Mouse (Mus musculus): ENCODE data around the gene Dnajb8. TPM values are rescaled to one million over a fixed set of nuclear protein-coding genes. Genes with fewer than 3 reads are reported as not detected.

The Dnajb8 gene
- polyA plus RNA-seq, 1 experiment from 2014 or later = not detected

GRCm38 (mm10) chr6:88209453-88209852 is 12.6 kb upstream of the Dnajb8 start:
- Histone ChIP-seq H3K4me3 (ENCODE audit: low read depth, low read length) (no peak overlapping the region), H3K4me1 (ENCODE audit: control insufficient read depth, insufficient read depth, low read length) (no peaks in the 10 kb centered on the region), H3K27me3 (replicated peaks; ENCODE audit: control insufficient read depth, insufficient read depth, low read length) (peaks cover 26% of the 10 kb centered on the region), H3K27ac (replicated peaks; ENCODE audit: low read depth, low read length) (no peak overlapping the region), H3K9ac (ENCODE audit: low read depth, low read length) (no peak overlapping the region), H3K9me3 (ENCODE audit: control insufficient read depth, low read length) (no peaks in the 10 kb centered on the region), H3K36me3 (ENCODE audit: control insufficient read depth, insufficient read depth, low read length) (no peaks in the 10 kb centered on the region), H3K4me2 (ENCODE audit: low read depth, low read length) (no peak overlapping the region)
- DNase-seq (ENCODE audit: low spot score) (no peak), ATAC-seq (ENCODE audit: low read depth) (no peak)
- 73% methylated on average over 5 of the region's 5 CpGs for WGBS

DNA sequence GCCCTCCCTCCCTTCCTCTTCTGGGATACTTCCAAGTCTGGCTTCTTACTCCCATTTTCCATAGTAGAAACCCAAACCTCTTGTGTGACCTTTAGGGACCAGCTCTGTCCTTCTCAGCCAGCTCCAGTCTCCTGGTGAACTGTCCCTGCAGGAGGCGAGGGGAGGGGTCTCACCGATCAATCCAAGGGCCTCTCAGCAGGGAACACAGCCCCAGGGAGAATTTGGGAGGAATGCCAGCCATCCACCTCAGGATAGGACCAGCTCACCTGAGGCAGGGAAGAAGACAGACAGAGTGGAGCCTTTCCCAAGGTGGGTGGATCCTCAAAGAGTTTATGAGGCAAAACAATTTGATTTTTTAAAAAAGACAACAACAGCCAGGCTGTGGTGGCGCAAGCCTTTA is 11.9 kb upstream of the Dnajb8 start:
- WGBS = 56% methylated on average over 3 of the region's 3 CpGs

DNA sequence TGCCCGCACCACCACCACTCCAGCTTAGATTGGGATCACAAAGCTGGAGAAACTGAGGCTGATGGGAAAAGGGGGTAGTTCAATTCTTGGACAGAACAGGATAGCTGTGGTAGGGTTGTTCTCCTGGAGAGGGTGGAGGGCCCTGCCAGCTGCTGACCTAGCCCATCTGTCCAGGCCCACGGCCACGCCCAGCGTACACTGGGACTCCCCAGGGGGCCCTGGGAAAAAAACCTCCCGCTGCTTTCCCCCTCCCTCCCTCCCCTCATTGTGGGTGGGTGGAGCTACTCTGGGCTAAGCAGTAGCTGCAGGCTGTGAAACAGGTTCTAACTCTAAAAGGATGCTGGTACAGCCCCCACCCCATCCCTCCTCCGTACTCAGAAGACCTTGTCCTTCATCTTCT is 6.3 kb upstream of the Dnajb8 start:
- H3K4me2 ChIP-seq (ENCODE audit: low read depth, low read length) = no peak overlapping the region

More for the DNA sequence above, 11.9 kb upstream of the Dnajb8 start:
- DNase-seq (ENCODE audit: low spot score) = no peak
- H3K4me1 ChIP-seq (ENCODE audit: control insufficient read depth, insufficient read depth, low read length) = no peaks in the 10 kb centered on the region
- no peaks in the 10 kb centered on the region for H3K9me3 ChIP-seq (ENCODE audit: control insufficient read depth, low read length)
- ATAC-seq (ENCODE audit: low read depth) = no peak
- peaks cover 18% of the 10 kb centered on the region for H3K27me3 ChIP-seq (replicated peaks; ENCODE audit: control insufficient read depth, insufficient read depth, low read length)
- H3K36me3 ChIP-seq (ENCODE audit: control insufficient read depth, insufficient read depth, low read length) = no peaks in the 10 kb centered on the region
- H3K9ac ChIP-seq (ENCODE audit: low read depth, low read length) = no peak overlapping the region
- H3K4me3 ChIP-seq (ENCODE audit: low read depth, low read length) = no peak overlapping the region
- no peak overlapping the region for H3K4me2 ChIP-seq (ENCODE audit: low read depth, low read length)
- H3K27ac ChIP-seq (replicated peaks; ENCODE audit: low read depth, low read length) = no peak overlapping the region

DNA sequence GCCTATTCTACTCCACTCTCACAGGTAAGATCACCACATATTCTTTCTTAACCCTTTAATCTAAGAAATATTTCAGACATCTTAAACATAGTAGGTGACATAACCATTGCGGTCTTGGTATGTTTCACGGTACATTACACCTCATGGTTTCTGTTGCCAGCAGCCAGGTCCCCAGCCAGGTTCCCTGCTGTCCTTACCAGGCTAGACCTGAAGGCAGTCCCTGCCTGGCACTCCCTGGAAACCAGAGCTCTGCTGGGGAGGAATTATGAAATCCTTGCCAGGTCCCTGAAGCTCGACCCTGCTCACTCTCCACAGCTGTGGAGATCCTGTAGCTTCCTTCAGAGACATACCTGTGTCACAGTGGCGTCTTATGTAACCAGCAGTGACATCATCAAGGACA is 5.9 kb upstream of the Dnajb8 start:
- peaks cover 5% of the 10 kb centered on the region; the same call in 1 of the 2 replicates for H3K9me3 ChIP-seq (ENCODE audit: control insufficient read depth, low read length)
- H3K4me3 ChIP-seq (ENCODE audit: low read depth, low read length) = no peak overlapping the region
- ATAC-seq (ENCODE audit: low read depth) (no peak), DNase-seq (ENCODE audit: low spot score) (no peak)
- no peaks in the 10 kb centered on the region for H3K27me3 ChIP-seq (replicated peaks; ENCODE audit: control insufficient read depth, insufficient read depth, low read length)
- H3K4me1 ChIP-seq (ENCODE audit: control insufficient read depth, insufficient read depth, low read length) = no peaks in the 10 kb centered on the region
- H3K27ac ChIP-seq (replicated peaks; ENCODE audit: low read depth, low read length) = no peak overlapping the region
- no peak overlapping the region for H3K9ac ChIP-seq (ENCODE audit: low read depth, low read length)
- H3K4me2 ChIP-seq (ENCODE audit: low read depth, low read length) = no peak overlapping the region
- no peaks in the 10 kb centered on the region for H3K36me3 ChIP-seq (ENCODE audit: control insufficient read depth, insufficient read depth, low read length)
- WGBS = 69% methylated on average over 4 of the region's 4 CpGs

More for the DNA sequence above, 6.3 kb upstream of the Dnajb8 start:
- Histone ChIP-seq H3K27me3 (replicated peaks; ENCODE audit: control insufficient read depth, insufficient read depth, low read length) (no peaks in the 10 kb centered on the region), H3K4me3 (ENCODE audit: low read depth, low read length) (no peak overlapping the region), H3K9me3 (ENCODE audit: control insufficient read depth, low read length) (peaks cover 5% of the 10 kb centered on the region; the same call in 1 of the 2 replicates), H3K36me3 (ENCODE audit: control insufficient read depth, insufficient read depth, low read length) (no peaks in the 10 kb centered on the region), H3K4me1 (ENCODE audit: control insufficient read depth, insufficient read depth, low read length) (no peaks in the 10 kb centered on the region), H3K9ac (ENCODE audit: low read depth, low read length) (no peak overlapping the region), H3K27ac (replicated peaks; ENCODE audit: low read depth, low read length) (no peak overlapping the region)
- 63% methylated on average over 2 of the region's 6 CpGs for WGBS
- no peak for DNase-seq (ENCODE audit: low spot score)
- ATAC-seq (ENCODE audit: low read depth) = no peak

GRCm38 (mm10) chr6:88219094-88219493 is 3.0 kb upstream of the Dnajb8 start:
- Histone ChIP-seq H3K36me3 (ENCODE audit: control insufficient read depth, insufficient read depth, low read length) (no peaks in the 10 kb centered on the region), H3K4me1 (ENCODE audit: control insufficient read depth, insufficient read depth, low read length) (no peaks in the 10 kb centered on the region), H3K4me2 (ENCODE audit: low read depth, low read length) (no peak overlapping the region), H3K27ac (replicated peaks; ENCODE audit: low read depth, low read length) (no peak overlapping the region), H3K9me3 (ENCODE audit: control insufficient read depth, low read length) (peaks cover 5% of the 10 kb centered on the region; the same call in 1 of the 2 replicates), H3K9ac (ENCODE audit: low read depth, low read length) (no peak overlapping the region), H3K4me3 (ENCODE audit: low read depth, low read length) (no peak overlapping the region), H3K27me3 (replicated peaks; ENCODE audit: control insufficient read depth, insufficient read depth, low read length) (no peaks in the 10 kb centered on the region)
- no peak for ATAC-seq (ENCODE audit: low read depth)
- DNase-seq (ENCODE audit: low spot score) = no peak
- WGBS = 23% methylated on average over 4 of the region's 4 CpGs

DNA sequence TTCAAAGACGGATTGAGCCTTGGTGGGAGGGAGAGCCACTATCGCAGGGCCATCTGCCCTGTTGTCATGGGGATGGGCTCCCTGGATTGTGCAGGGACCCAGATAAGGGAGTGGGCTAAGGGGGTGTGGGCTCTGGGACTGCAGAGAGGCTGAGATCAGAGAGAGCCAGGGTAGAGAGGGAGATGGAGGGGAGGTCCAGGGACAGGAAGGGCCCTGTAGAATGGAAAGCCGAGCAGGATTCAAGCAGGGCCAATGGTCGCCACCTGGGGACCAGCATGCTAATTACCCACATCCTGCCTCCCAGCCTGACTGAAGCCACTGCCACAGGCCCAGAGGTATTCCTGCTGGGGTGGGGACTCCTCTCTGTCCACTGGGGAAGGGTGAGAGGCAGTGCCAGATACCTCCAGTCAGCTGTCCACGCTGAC is 4.5 kb downstream of the Dnajb8 start:
- H3K4me3 ChIP-seq (ENCODE audit: low read depth, low read length) = no peak overlapping the region
- no peaks in the 10 kb centered on the region for H3K4me1 ChIP-seq (ENCODE audit: control insufficient read depth, insufficient read depth, low read length)
- DNase-seq (ENCODE audit: low spot score) (no peak), ATAC-seq (ENCODE audit: low read depth) (peak; percentile 41; the same call in 1 of the 2 replicates)
- no peak overlapping the region for H3K9ac ChIP-seq (ENCODE audit: low read depth, low read length)
- no peak overlapping the region for H3K27ac ChIP-seq (replicated peaks; ENCODE audit: low read depth, low read length)
- H3K27me3 ChIP-seq (replicated peaks; ENCODE audit: control insufficient read depth, insufficient read depth, low read length) = no peaks in the 10 kb centered on the region
- WGBS = 15% methylated on average over 5 of the region's 5 CpGs
- H3K36me3 ChIP-seq (ENCODE audit: control insufficient read depth, insufficient read depth, low read length) = no peaks in the 10 kb centered on the region
- no peaks in the 10 kb centered on the region for H3K9me3 ChIP-seq (ENCODE audit: control insufficient read depth, low read length)
- no peak overlapping the region for H3K4me2 ChIP-seq (ENCODE audit: low read depth, low read length)

- ATAC-seq (ENCODE audit: low read depth) (no peak), DNase-seq (ENCODE audit: low spot score) (no peak)
- H3K4me3 ChIP-seq (ENCODE audit: low read depth, low read length) = no peak overlapping the region
- no peaks in the 10 kb centered on the region for H3K36me3 ChIP-seq (ENCODE audit: control insufficient read depth, insufficient read depth, low read length)
- H3K4me2 ChIP-seq (ENCODE audit: low read depth, low read length) = no peak overlapping the region
- no peaks in the 10 kb centered on the region for H3K27me3 ChIP-seq (replicated peaks; ENCODE audit: control insufficient read depth, insufficient read depth, low read length)
- no peaks in the 10 kb centered on the region for H3K4me1 ChIP-seq (ENCODE audit: control insufficient read depth, insufficient read depth, low read length)
- no peaks in the 10 kb centered on the region for H3K9me3 ChIP-seq (ENCODE audit: control insufficient read depth, low read length)
- 63% methylated on average over 7 of the region's 7 CpGs for WGBS
- H3K9ac ChIP-seq (ENCODE audit: low read depth, low read length) = no peak overlapping the region
- H3K27ac ChIP-seq (replicated peaks; ENCODE audit: low read depth, low read length) = no peak overlapping the region
Observed at GRCm38 (mm10) chr6:88227537-88227936, 5.5 kb downstream of the Dnajb8 start.

GRCm38 (mm10) chr6:88229221-88229620 is 7.2 kb downstream of the Dnajb8 start:
- no peaks in the 10 kb centered on the region for H3K36me3 ChIP-seq (ENCODE audit: control insufficient read depth, insufficient read depth, low read length)
- H3K9ac ChIP-seq (ENCODE audit: low read depth, low read length) = no peak overlapping the region
- no peak overlapping the region for H3K4me3 ChIP-seq (ENCODE audit: low read depth, low read length)
- no peaks in the 10 kb centered on the region for H3K27me3 ChIP-seq (replicated peaks; ENCODE audit: control insufficient read depth, insufficient read depth, low read length)
- no peak overlapping the region for H3K4me2 ChIP-seq (ENCODE audit: low read depth, low read length)
- WGBS = 81% methylated on average over 12 of the region's 12 CpGs
- H3K4me1 ChIP-seq (ENCODE audit: control insufficient read depth, insufficient read depth, low read length) = no peaks in the 10 kb centered on the region
- DNase-seq (ENCODE audit: low spot score) = no peak
- no peak for ATAC-seq (ENCODE audit: low read depth)
- no peak overlapping the region for H3K27ac ChIP-seq (replicated peaks; ENCODE audit: low read depth, low read length)
- no peaks in the 10 kb centered on the region for H3K9me3 ChIP-seq (ENCODE audit: control insufficient read depth, low read length)

DNA sequence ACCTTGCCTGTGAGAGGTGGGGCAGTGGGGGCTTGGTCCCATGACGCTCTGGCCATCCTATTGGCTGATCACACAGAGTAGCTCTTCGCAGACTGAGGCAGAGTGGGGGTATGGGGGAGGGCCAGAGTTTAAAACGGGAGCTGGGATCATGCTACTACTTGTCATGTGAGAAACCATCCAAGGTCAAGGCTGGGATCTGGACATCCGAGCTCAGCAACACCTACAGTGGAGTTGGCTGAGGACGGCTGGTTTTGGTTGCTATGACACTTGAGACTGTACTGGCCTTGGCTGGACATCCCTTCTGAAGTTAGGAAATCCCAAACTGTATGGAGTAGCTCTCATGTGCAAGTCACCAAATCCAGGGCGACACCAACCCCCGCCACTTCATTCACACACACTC is 9.8 kb downstream of the Dnajb8 start:
- peaks cover 5% of the 10 kb centered on the region; the same call in 1 of the 2 replicates for H3K4me1 ChIP-seq (ENCODE audit: control insufficient read depth, insufficient read depth, low read length)
- 75% methylated on average over 7 of the region's 7 CpGs for WGBS
- DNase-seq (ENCODE audit: low spot score) (no peak), ATAC-seq (ENCODE audit: low read depth) (no peak)
- H3K4me3 ChIP-seq (ENCODE audit: low read depth, low read length) = no peak overlapping the region
- no peak overlapping the region for H3K9ac ChIP-seq (ENCODE audit: low read depth, low read length)
- H3K4me2 ChIP-seq (ENCODE audit: low read depth, low read length) = no peak overlapping the region
- H3K36me3 ChIP-seq (ENCODE audit: control insufficient read depth, insufficient read depth, low read length) = no peaks in the 10 kb centered on the region
- peaks cover 5% of the 10 kb centered on the region; the same call in 1 of the 2 replicates for H3K27me3 ChIP-seq (replicated peaks; ENCODE audit: control insufficient read depth, insufficient read depth, low read length)
- H3K9me3 ChIP-seq (ENCODE audit: control insufficient read depth, low read length) = no peaks in the 10 kb centered on the region
- H3K27ac ChIP-seq (replicated peaks; ENCODE audit: low read depth, low read length) = no peak overlapping the region

Measured in embryonic facial prominence, embryonic 14.5 days (tissue).